Mouse (Mus musculus) fibroblast of lung, adult 2 months (primary cell): Measurements from ENCODE around the gene Cotl1.

Experiments
- DNase-seq: peaks from one replicate; pipeline ENCODE4 v3.0.0-alpha.2; 2011; ENCODE audit warnings: low read depth

Cotl1 gene

DNA sequence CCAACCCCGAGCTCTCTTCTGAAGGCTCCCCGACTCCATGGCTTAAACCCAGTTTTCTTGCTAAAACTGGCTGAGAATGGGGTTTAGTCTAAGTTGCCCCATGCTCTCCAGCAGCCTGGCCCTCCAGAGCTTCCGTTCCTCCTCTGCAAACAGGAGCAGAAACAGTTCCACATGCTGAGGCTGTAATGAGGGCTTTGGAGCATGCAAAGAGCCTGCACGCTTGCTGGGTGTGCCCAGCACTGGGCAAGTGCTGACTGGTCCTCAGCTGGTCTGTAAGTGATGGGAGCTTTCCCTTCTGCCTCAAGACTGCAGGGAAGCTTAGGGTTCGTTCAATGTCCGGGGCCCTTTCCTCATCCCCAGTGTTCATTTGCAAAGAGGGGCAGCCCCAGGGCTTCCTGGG is 24.1 kb downstream of the Cotl1 start:
- DNase-seq = no peak

GRCm38 (mm10) chr8:119812650-119813431 is 27.5 kb downstream of the Cotl1 start:
- no peak for DNase-seq

DNA sequence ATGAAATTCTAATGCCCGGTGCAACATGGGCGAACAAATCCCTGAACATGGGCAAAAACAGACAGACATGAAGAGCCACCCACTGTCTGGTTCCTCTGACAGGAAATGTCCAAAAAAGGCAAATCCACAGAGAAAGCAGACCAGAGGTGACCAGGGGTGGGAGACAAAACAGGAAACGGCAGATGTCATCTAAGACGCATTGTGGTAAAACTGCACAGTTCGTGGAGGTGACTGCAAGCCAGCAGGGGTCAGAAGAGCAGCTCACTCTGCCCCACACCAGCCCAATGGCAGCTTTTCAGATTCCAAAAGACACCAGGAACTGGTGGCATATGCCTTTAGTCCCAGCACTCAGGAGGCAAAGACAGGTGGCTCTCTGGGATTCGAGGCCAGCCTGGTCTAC is 28.4 kb downstream of the Cotl1 start:
- DNase-seq = no peak

- no peak for DNase-seq
Observed at GRCm38 (mm10) chr8:119810953-119811499, 29.3 kb downstream of the Cotl1 start.

GRCm38 (mm10) chr8:119810127-119810868 is 30.0 kb downstream of the Cotl1 start:
- DNase-seq = no peak

DNA sequence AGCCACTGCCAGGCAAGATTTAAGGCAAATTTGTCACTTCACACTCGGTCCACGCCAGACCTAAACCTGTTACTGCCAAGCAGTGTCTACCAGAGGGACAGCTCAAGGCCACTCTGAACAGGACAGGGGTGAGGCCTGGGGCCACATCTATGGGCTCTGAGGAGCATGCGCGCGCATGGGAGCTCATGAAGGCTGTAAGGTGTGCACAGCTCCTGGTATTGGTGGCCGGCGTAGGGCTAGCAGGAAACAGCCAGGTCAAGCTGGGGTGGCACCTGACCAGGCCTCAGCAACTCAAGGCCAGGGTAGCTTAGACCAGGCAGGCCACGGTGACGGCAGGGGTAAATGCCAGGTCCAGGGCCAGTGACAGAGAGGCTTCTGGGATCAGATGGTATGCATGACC is 30.7 kb downstream of the Cotl1 start:
- DNase-seq = no peak

GRCm38 (mm10) chr8:119807687-119808086 is 32.7 kb downstream of the Cotl1 start:
- DNase-seq = no peak

DNA sequence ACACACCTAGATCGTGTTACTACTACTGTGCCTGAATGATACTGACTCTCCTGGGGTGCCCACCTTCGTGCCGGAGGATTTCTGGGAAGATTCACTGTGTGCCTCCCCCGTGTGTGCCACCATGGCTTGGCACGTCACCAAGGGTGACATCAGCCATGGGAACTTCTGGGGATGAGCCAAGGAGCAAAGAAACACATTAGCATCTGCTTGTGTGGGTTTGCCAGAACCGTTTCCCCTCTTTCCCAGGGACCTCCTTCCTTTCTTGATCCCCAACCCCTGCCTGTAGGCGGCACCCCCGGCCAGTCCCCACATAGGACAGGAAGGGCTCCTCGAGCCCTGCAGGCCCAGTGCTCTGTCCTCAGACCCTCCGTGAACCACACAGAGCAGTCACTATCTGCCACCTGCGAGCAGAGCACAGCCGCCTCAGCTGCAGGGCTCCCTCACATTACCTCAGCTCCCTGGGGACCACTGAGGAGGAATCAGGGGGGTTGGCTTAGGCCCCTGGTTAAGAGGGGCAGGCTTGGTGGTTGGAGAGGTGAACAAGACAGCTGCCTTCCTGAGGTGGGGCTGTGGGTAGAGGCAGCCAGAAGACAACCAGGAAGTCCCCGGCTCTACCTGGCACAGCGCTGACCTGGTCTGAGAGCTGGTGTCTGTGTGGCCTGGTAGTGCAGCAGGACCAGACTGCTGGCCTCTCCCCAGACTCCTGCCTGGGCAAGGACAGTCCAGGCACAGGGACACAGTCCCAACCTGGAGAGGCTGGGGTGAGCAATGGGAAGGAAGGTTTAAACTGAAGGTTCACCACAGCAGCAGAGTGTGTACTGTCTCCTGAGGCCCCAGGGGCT is 33.7 kb downstream of the Cotl1 start:
- DNase-seq = no peak

- no peak for DNase-seq
Observed at GRCm38 (mm10) chr8:119805275-119805674, 35.1 kb downstream of the Cotl1 start.

GRCm38 (mm10) chr8:119802592-119802991 is 37.8 kb downstream of the Cotl1 start:
- DNase-seq = no peak

DNA sequence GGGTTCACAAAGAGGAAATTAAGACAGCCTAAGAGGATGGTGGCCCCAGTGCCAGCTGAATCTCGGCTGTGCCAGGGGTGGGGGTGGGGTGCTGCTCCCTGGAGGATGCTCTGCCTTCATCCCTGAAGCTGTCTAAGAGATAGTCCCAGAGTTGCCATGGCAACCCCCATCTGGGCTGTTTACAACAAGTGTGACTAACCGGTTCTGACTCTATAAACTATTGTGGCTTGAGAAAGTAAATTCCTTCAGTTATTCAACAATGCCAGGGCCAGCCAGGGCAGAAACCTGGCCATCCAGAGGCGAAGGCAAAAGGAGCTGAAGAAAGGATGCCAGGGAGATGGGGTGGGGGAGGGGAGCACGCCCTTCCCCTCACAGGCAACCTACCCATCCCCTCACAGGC is 39.2 kb downstream of the Cotl1 start:
- no peak for DNase-seq

DNA sequence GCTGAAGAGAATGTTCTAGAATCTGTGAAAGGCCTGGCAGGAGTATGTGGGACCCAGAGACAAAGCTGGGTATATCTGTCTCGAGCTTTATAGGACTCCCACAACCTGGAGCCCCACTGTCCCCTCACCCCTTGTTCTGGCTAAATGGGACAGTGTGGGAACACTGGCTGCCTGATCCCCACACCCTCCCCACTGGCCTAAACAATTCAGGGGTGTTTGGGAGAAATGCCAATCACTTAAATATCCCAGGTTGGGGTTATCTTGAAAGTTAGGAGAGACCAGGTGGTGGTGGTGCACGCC is 41.4 kb downstream of the Cotl1 start:
- DNase-seq = no peak

GRCm38 (mm10) chr8:119798170-119798964 is 42.0 kb downstream of the Cotl1 start:
- DNase-seq = no peak

GRCm38 (mm10) chr8:119795651-119796050 is 44.7 kb downstream of the Cotl1 start:
- no peak for DNase-seq

- no peak for DNase-seq
Observed at GRCm38 (mm10) chr8:119794689-119795088, 45.7 kb downstream of the Cotl1 start.

GRCm38 (mm10) chr8:119791804-119792704 is 48.3 kb downstream of the Cotl1 start:
- no peak for DNase-seq

DNA sequence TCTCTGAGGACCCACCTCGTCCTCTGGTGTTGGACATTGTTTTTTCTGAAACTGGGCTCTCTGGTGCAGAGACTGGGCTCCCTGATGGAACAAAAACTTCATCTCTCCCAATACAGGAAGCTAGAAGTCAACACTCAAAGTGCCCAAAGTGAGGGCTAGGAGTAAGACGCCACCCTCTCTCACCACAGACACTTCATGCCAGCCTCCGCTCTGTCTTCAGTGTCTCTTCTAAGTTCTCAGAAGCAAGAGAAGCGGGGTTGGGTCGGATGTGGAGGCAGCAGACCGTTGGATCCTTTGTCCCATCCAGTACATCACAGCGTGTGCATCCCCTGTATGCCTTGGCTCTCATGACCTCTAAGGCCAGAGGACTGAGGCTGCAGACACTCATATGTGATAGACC is 50.8 kb downstream of the Cotl1 start:
- DNase-seq = no peak

- no peak for DNase-seq
Observed at GRCm38 (mm10) chr8:119788607-119789381, 51.5 kb downstream of the Cotl1 start.

GRCm38 (mm10) chr8:119787341-119787740 is 53.0 kb downstream of the Cotl1 start:
- no peak for DNase-seq

- no peak for DNase-seq
Observed at GRCm38 (mm10) chr8:119786871-119787270, 53.5 kb downstream of the Cotl1 start.
